8 mouse cellular contexts compared by ENCODE assay signal in the genomic region with DNA sequence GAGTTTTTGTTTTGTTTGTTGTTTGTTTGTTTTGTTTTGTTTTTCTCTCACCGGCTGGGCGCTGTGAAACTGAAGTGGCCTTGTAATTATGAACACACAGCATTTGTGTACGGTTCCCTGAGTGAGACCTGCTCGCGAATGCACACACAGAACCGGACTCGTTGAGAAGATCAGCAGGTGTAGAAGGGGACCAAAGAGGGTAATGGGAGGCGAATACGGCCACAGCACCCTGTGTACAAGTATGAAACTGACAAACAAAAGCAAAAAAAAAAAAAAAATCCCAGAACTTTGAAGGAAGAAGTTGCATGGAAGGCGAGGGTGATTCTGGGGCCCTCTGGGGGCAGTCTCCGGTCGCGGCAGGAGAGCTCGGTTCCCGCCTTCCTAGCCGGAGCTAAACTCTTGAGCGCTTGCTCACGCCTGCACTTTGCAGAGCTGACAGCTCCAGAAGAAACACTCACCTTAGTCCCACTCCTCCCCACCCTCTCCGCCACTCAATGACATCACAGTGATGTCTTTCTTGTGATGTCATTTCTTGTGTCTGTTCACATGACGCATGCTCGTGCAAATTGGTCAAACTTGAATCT. TPM values are rescaled to one million over a fixed set of nuclear protein-coding genes. Genes with fewer than 3 reads are reported as not detected.
DNase-seq lines count a peak whose midpoint lies in the region; ATAC-seq and TF ChIP-seq lines count a peak whose summit lies in the region.

No protein-coding gene starts in this region.

- peaks cover 26% of the 10 kb centered on the region for H3K4me1 ChIP-seq in erythroblast, embryonic 14.5 days (ENCODE audit: control insufficient read depth)
- peaks cover 35% of the 10 kb centered on the region for H3K4me1 ChIP-seq in embryonic facial prominence, embryonic 10.5 days
- peaks cover 6% of the 10 kb centered on the region; the same call in 1 of the 2 replicates for H3K4me1 ChIP-seq in hindbrain, embryonic 13.5 days (replicated peaks)
- H3K4me1 ChIP-seq in lung, postnatal 0 days (ENCODE audit: insufficient read depth, low read depth, low read length): no peaks in the 10 kb centered on the region

- H3K9me3 ChIP-seq in erythroblast, embryonic 14.5 days (ENCODE audit: control insufficient read depth, low read length): peaks cover 4% of the 10 kb centered on the region; the same call in 1 of the 2 replicates
- 0 out of 2 replicates have a peak, but pooled peaks cover 3% of the 10 kb centered on the region for H3K9me3 ChIP-seq in embryonic facial prominence, embryonic 10.5 days
- no peaks in the 10 kb centered on the region for H3K9me3 ChIP-seq in hindbrain, embryonic 13.5 days
- no peaks in the 10 kb centered on the region; the same call in 1 of the 2 replicates for H3K9me3 ChIP-seq in lung, postnatal 0 days (ENCODE audit: low read length)

- peak; percentile 33 for TF ChIP-seq CTCF in lung, postnatal 0 days (IDR thresholded peaks at IDR 0.05)

- TF ChIP-seq EP300 in lung, postnatal 0 days (IDR thresholded peaks at IDR 0.05): no peak

- peaks cover 76% of the 10 kb centered on the region for H3K27me3 ChIP-seq in erythroblast, embryonic 14.5 days (ENCODE audit: control insufficient read depth)
- H3K27me3 ChIP-seq in embryonic facial prominence, embryonic 10.5 days (replicated peaks; ENCODE audit: low read depth, poor library complexity, severe bottlenecking): peaks cover 57% of the 10 kb centered on the region
- peaks cover 91% of the 10 kb centered on the region for H3K27me3 ChIP-seq in hindbrain, embryonic 13.5 days
- H3K27me3 ChIP-seq in lung, postnatal 0 days (replicated peaks; ENCODE audit: insufficient read depth, low read length): peaks cover 50% of the 10 kb centered on the region

- no peak overlapping the region for H3K9ac ChIP-seq in hindbrain, embryonic 13.5 days
- H3K9ac ChIP-seq in lung, postnatal 0 days (replicated peaks; ENCODE audit: low read depth): no peak overlapping the region

- H3K4me2 ChIP-seq in hindbrain, embryonic 13.5 days: peak overlapping the region; percentile 47
- H3K4me2 ChIP-seq in lung, postnatal 0 days (replicated peaks; ENCODE audit: low read depth, low read length): peak overlapping the region; percentile 59

- H3K4me3 ChIP-seq in erythroblast, embryonic 14.5 days (replicated peaks): peak overlapping the region; percentile 55
- peak overlapping the region; percentile 59 for H3K4me3 ChIP-seq in embryonic facial prominence, embryonic 10.5 days
- H3K4me3 ChIP-seq in hindbrain, embryonic 13.5 days: peak overlapping the region; percentile 25
- peak overlapping the region; percentile 40 for H3K4me3 ChIP-seq in lung, postnatal 0 days (ENCODE audit: low read depth, low read length)

- under 1% methylated on average over 21 of the region's 21 CpGs for WGBS in embryonic facial prominence, embryonic 10.5 days
- WGBS in hindbrain, embryonic 13.5 days: under 1% methylated on average over 21 of the region's 21 CpGs
- under 1% methylated on average over 21 of the region's 21 CpGs for WGBS in lung, postnatal 0 days

- H3K27ac ChIP-seq in embryonic facial prominence, embryonic 10.5 days (replicated peaks): no peak overlapping the region
- no peak overlapping the region for H3K27ac ChIP-seq in hindbrain, embryonic 13.5 days
- H3K27ac ChIP-seq in lung, postnatal 0 days (ENCODE audit: low read length): no peak overlapping the region

- ATAC-seq in erythroblast, adult 5-6 weeks (replicated peaks; ENCODE audit: low FRiP score, poor library complexity, severe bottlenecking): no peak
- ATAC-seq in hindbrain, embryonic 13.5 days (ENCODE audit: low FRiP score): no peak
- ATAC-seq in lung, postnatal 0 days: peak; percentile 54

- no peaks in the 10 kb centered on the region for H3K36me3 ChIP-seq in erythroblast, embryonic 14.5 days (ENCODE audit: control insufficient read depth)
- no peaks in the 10 kb centered on the region for H3K36me3 ChIP-seq in embryonic facial prominence, embryonic 10.5 days (replicated peaks)
- H3K36me3 ChIP-seq in hindbrain, embryonic 13.5 days: no peaks in the 10 kb centered on the region
- no peaks in the 10 kb centered on the region for H3K36me3 ChIP-seq in lung, postnatal 0 days (ENCODE audit: insufficient read depth, low read length)

- peak; percentile 62 for DNase-seq in CD4-positive helper T cell, adult 2 months (ENCODE audit: low read depth, low spot score)
- DNase-seq in embryonic facial prominence, embryonic 10.5 days (ENCODE audit: low spot score): peak; percentile 71
- DNase-seq in lung, postnatal 0 days (ENCODE audit: low spot score): peak; percentile 54
- DNase-seq in retina, postnatal 1 day: peak; percentile 68
- no peak for DNase-seq in frontal cortex, postnatal 36 days (ENCODE audit: low spot score in 2 of 2)

RNA-seq across cellular contexts. Expression of a gene that starts 14.1 kb away (rescaled TPM):
- not detected in 2 replicates for polyA plus RNA-seq in erythroblast, embryonic 14.5 days (2012)
- 2.7 and 6.3 TPM in 2 replicates for total RNA-seq in erythroblast, adult 5-6 weeks (2015; ENCODE audit: low replicate concordance)
- 1.8 and 2.2 TPM in 2 replicates for total RNA-seq in erythroblast, adult 5-6 weeks (2017; ENCODE audit: low replicate concordance)
- polyA plus RNA-seq in embryonic facial prominence, embryonic 10.5 days (2016; fragmentation: Nextera tagmentation; extraction: Ambion mirVana): 0.13 and 0.54 TPM in 2 replicates
- polyA plus RNA-seq in hindbrain, embryonic 13.5 days (2015; fragmentation: Nextera tagmentation; extraction: Ambion mirVana): 0.12 and 0.14 TPM in 2 replicates
- polyA plus RNA-seq in lung, postnatal 0 days (2015; fragmentation: Nextera tagmentation; extraction: Ambion mirVana): 0.62 and 1.1 TPM in 2 replicates

RNA-seq across cellular contexts. Expression of a gene that starts 14.4 kb away (rescaled TPM):
- not detected in 2 replicates for polyA plus RNA-seq in erythroblast, embryonic 14.5 days (2012)
- total RNA-seq in erythroblast, adult 5-6 weeks (2015; ENCODE audit: low replicate concordance): not detected in 2 replicates
- not detected in 2 replicates for total RNA-seq in erythroblast, adult 5-6 weeks (2017; ENCODE audit: low replicate concordance)
- polyA plus RNA-seq in embryonic facial prominence, embryonic 10.5 days (2016; fragmentation: Nextera tagmentation; extraction: Ambion mirVana): 0.06 TPM in 1 of 2 replicates, not detected in the other
- not detected in 2 replicates for polyA plus RNA-seq in hindbrain, embryonic 13.5 days (2015; fragmentation: Nextera tagmentation; extraction: Ambion mirVana)
- not detected in 2 replicates for polyA plus RNA-seq in lung, postnatal 0 days (2015; fragmentation: Nextera tagmentation; extraction: Ambion mirVana)

RNA-seq across cellular contexts. Expression of a gene that starts 39.9 kb away (rescaled TPM):
- 105 and 181 TPM in 2 replicates for polyA plus RNA-seq in erythroblast, embryonic 14.5 days (2012)
- total RNA-seq in erythroblast, adult 5-6 weeks (2015; ENCODE audit: low replicate concordance): 2.5 TPM in 1 of 2 replicates, not detected in the other
- 462 and 930 TPM in 2 replicates for total RNA-seq in erythroblast, adult 5-6 weeks (2017; ENCODE audit: low replicate concordance)
- 8.0 and 8.8 TPM in 2 replicates for polyA plus RNA-seq in embryonic facial prominence, embryonic 10.5 days (2016; fragmentation: Nextera tagmentation; extraction: Ambion mirVana)
- polyA plus RNA-seq in hindbrain, embryonic 13.5 days (2015; fragmentation: Nextera tagmentation; extraction: Ambion mirVana): 1.9 TPM in 1 of 2 replicates, not detected in the other
- polyA plus RNA-seq in lung, postnatal 0 days (2015; fragmentation: Nextera tagmentation; extraction: Ambion mirVana): 4.2 and 5.2 TPM in 2 replicates

RNA-seq across cellular contexts. Expression of a gene that starts 40.2 kb away (rescaled TPM):
- 6.1 and 13.9 TPM in 2 replicates for polyA plus RNA-seq in erythroblast, embryonic 14.5 days (2012)
- total RNA-seq in erythroblast, adult 5-6 weeks (2015; ENCODE audit: low replicate concordance): 14.6 and 64.4 TPM in 2 replicates
- 627 and 660 TPM in 2 replicates for total RNA-seq in erythroblast, adult 5-6 weeks (2017; ENCODE audit: low replicate concordance)
- 8.5 and 10.0 TPM in 2 replicates for polyA plus RNA-seq in embryonic facial prominence, embryonic 10.5 days (2016; fragmentation: Nextera tagmentation; extraction: Ambion mirVana)
- polyA plus RNA-seq in hindbrain, embryonic 13.5 days (2015; fragmentation: Nextera tagmentation; extraction: Ambion mirVana): 0.84 and 3.1 TPM in 2 replicates
- 0.45 and 0.81 TPM in 2 replicates for polyA plus RNA-seq in lung, postnatal 0 days (2015; fragmentation: Nextera tagmentation; extraction: Ambion mirVana)

RNA-seq across cellular contexts. Expression of a gene that starts 45.7 kb away (rescaled TPM):
- 24.7 and 42.0 TPM in 2 replicates for polyA plus RNA-seq in erythroblast, embryonic 14.5 days (2012)
- 32.4 and 38.2 TPM in 2 replicates for total RNA-seq in erythroblast, adult 5-6 weeks (2015; ENCODE audit: low replicate concordance)
- total RNA-seq in erythroblast, adult 5-6 weeks (2017; ENCODE audit: low replicate concordance): 129 and 151 TPM in 2 replicates
- polyA plus RNA-seq in embryonic facial prominence, embryonic 10.5 days (2016; fragmentation: Nextera tagmentation; extraction: Ambion mirVana): 37.1 and 38.7 TPM in 2 replicates
- polyA plus RNA-seq in hindbrain, embryonic 13.5 days (2015; fragmentation: Nextera tagmentation; extraction: Ambion mirVana): 12.2 and 12.9 TPM in 2 replicates
- polyA plus RNA-seq in lung, postnatal 0 days (2015; fragmentation: Nextera tagmentation; extraction: Ambion mirVana): 4.1 and 4.6 TPM in 2 replicates

Comparison
In these comparisons a context has a peak if more than half of its experiments do, and no peak if none do; other contexts are left out.
1. DNase-seq: peak in CD4-positive helper T cell, adult 2 months (single experiment), embryonic facial prominence, embryonic 10.5 days (single experiment), lung, postnatal 0 days (single experiment) and retina, postnatal 1 day (single experiment); none in frontal cortex, postnatal 36 days (0 of 2).
2. RNA of a gene that starts 39.9 kb away (polyA plus RNA-seq): 105 to 181 TPM in erythroblast, embryonic 14.5 days; 8.0 to 8.8 TPM in embryonic facial prominence, embryonic 10.5 days, 4.2 to 5.2 TPM in lung, postnatal 0 days and 1.9 TPM in hindbrain, embryonic 13.5 days; every median in the first group is over 10 times any median in the second.
3. Peak in every context shown above with its lines, with median percentiles within 50 percentile points of each other: H3K4me3 ChIP-seq.